In the genomic region with DNA sequence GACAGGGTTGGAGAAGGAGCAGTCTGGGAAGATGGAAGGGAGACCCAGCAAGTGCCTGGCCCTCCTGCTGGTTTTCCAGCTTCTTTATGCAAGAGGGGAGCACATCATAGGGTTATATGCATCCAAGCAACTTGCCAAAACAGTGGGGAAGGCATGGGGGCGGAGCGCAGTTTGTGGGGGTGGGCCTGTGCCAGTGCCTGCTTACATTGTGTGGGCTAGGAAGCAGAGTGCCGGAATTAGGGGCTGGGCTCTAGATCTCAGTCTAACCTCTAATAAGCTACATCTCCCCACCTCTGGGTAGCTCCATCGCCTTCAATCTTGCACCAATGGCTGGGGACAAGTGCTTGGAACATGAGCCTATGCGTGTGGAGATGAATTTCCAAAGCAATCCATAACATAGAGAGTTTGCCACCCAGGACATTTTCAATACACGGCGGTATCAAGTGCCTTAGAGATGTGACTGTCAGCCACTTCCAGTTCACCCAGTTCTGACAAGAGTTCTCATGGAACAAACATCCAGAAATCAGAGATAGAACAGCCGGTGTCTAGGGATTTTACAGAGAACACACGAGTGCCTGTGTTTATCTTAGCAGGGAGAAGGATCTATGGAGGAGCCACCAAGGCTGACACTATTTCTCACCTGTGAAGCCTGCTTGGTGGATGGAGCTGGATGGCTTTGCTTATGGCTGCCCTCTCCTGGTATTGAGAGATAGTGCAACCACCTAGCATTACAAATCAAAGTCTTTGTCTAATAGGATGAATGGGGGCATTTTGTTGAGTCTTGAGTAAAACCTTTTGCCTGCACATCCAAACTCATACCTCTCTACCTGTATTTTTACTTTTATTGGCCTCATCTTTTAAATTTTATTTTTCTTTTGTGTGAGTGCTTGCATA, we compare ENCODE assay signal across 9 mouse cellular contexts. TPM values are rescaled to one million over a fixed set of nuclear protein-coding genes. Genes with fewer than 3 reads are reported as not detected.
DNase-seq lines count a peak whose midpoint lies in the region; ATAC-seq lines count a peak whose summit lies in the region.
"Had no signal": no experiment of that assay in that cellular context is flagged by ENCODE, and none has a peak within 500 bp of the region (broad histone marks: within the 10 kb centered on the region; RNA-seq: fewer than 3 reads in every experiment).

No protein-coding gene starts in this region.

- H3K4me1 ChIP-seq in kidney, embryonic 16.5 days (ENCODE audit: insufficient read depth, low read length) = no peaks in the 10 kb centered on the region
- no peaks in the 10 kb centered on the region for H3K4me1 ChIP-seq in hindbrain, embryonic 16.5 days (ENCODE audit: control insufficient read depth, insufficient read depth, low read depth, low read length)
- H3K4me1 ChIP-seq in neural tube, embryonic 12.5 days = no peaks in the 10 kb centered on the region
- H3K4me1 ChIP-seq: liver, embryonic 13.5 days had no signal

- peak; percentile 10; the same call in 1 of the 2 replicates for ATAC-seq in kidney, embryonic 16.5 days (ENCODE audit: low FRiP score, low TSS enrichment)
- peak; percentile 13; the same call in 1 of the 2 replicates for ATAC-seq in hindbrain, embryonic 16.5 days
- peak; percentile 22 for ATAC-seq in neural tube, embryonic 12.5 days (ENCODE audit: low FRiP score, low read depth)

- no peak for DNase-seq in kidney, adult 8-10 months
- DNase-seq in R1 (ENCODE audit: low read depth, low spot score) = peak; percentile 76
- DNase-seq in cerebellum, adult 9-11 months = no peak
- no peak for DNase-seq in kidney, adult 9 months
- no peak for DNase-seq in urinary bladder, postnatal 14 days (ENCODE audit: low spot score)
- DNase-seq: liver, embryonic 13.5 days had no signal

- peaks cover 85% of the 10 kb centered on the region for H3K9me3 ChIP-seq in kidney, embryonic 16.5 days (ENCODE audit: low read length)
- peaks cover 79% of the 10 kb centered on the region for H3K9me3 ChIP-seq in hindbrain, embryonic 16.5 days (ENCODE audit: control insufficient read depth, low read length)
- H3K9me3 ChIP-seq in neural tube, embryonic 12.5 days = peaks cover 89% of the 10 kb centered on the region

- H3K4me3 ChIP-seq in kidney, embryonic 16.5 days (ENCODE audit: low read length) = no peak overlapping the region
- no peak overlapping the region for H3K4me3 ChIP-seq in hindbrain, embryonic 16.5 days (ENCODE audit: low read length)
- H3K4me3 ChIP-seq in neural tube, embryonic 12.5 days = no peak overlapping the region
- H3K4me3 ChIP-seq: liver, embryonic 13.5 days had no signal

- H3K4me2 ChIP-seq in kidney, embryonic 16.5 days (replicated peaks; ENCODE audit: low read depth, low read length) = no peak overlapping the region
- no peak overlapping the region for H3K4me2 ChIP-seq in hindbrain, embryonic 16.5 days (ENCODE audit: low read length)
- no peak overlapping the region for H3K4me2 ChIP-seq in neural tube, embryonic 12.5 days (replicated peaks)
- H3K4me2 ChIP-seq: liver, embryonic 13.5 days had no signal

- no peaks in the 10 kb centered on the region for H3K27me3 ChIP-seq in kidney, embryonic 16.5 days (ENCODE audit: insufficient read depth, low read length)
- H3K27me3 ChIP-seq in hindbrain, embryonic 16.5 days (replicated peaks; ENCODE audit: control insufficient read depth, insufficient read depth, low read length) = no peaks in the 10 kb centered on the region
- no peaks in the 10 kb centered on the region for H3K27me3 ChIP-seq in neural tube, embryonic 12.5 days (replicated peaks)
- H3K27me3 ChIP-seq: liver, embryonic 13.5 days had no signal

- 72% methylated on average over 9 of the region's 9 CpGs for WGBS in kidney, embryonic 16.5 days
- WGBS in hindbrain, embryonic 16.5 days = 67% methylated on average over 9 of the region's 9 CpGs
- WGBS in neural tube, embryonic 12.5 days = 74% methylated on average over 9 of the region's 9 CpGs

- H3K27ac ChIP-seq in kidney, embryonic 16.5 days (ENCODE audit: low read length) = no peak overlapping the region
- H3K27ac ChIP-seq in hindbrain, embryonic 16.5 days (ENCODE audit: low read depth, low read length) = no peak overlapping the region
- H3K27ac ChIP-seq in neural tube, embryonic 12.5 days = no peak overlapping the region
- H3K27ac ChIP-seq: liver, embryonic 13.5 days had no signal

- no peaks in the 10 kb centered on the region for H3K36me3 ChIP-seq in kidney, embryonic 16.5 days (ENCODE audit: insufficient read depth, low read length)
- H3K36me3 ChIP-seq in hindbrain, embryonic 16.5 days (ENCODE audit: control insufficient read depth, insufficient read depth, low read length) = no peaks in the 10 kb centered on the region
- H3K36me3 ChIP-seq in neural tube, embryonic 12.5 days = no peaks in the 10 kb centered on the region
- H3K36me3 ChIP-seq: liver, embryonic 13.5 days had no signal

- H3K9ac ChIP-seq in kidney, embryonic 16.5 days (replicated peaks; ENCODE audit: low read length) = no peak overlapping the region
- no peak overlapping the region for H3K9ac ChIP-seq in hindbrain, embryonic 16.5 days (ENCODE audit: low read depth, low read length)
- H3K9ac ChIP-seq in neural tube, embryonic 12.5 days = no peak overlapping the region
- H3K9ac ChIP-seq: liver, embryonic 13.5 days had no signal

RNA-seq across cellular contexts. Expression of gene Trpm8, which starts 23.9 kb away (rescaled TPM):
- polyA plus RNA-seq in kidney, embryonic 16.5 days (2015; fragmentation: Nextera tagmentation; extraction: Ambion mirVana) = not detected in 2 replicates
- 0.10 and 0.14 TPM in 2 replicates for polyA plus RNA-seq in hindbrain, embryonic 16.5 days (2015; fragmentation: Nextera tagmentation; extraction: Ambion mirVana)
- not detected in 2 replicates for polyA plus RNA-seq in neural tube, embryonic 12.5 days (2016; fragmentation: Nextera tagmentation; extraction: Ambion mirVana)
- polyA plus RNA-seq: liver, embryonic 13.5 days had no signal

RNA-seq across cellular contexts. Expression of gene Hjurp, which starts 23.9 kb away (rescaled TPM):
- polyA plus RNA-seq in kidney, embryonic 16.5 days (2015; fragmentation: Nextera tagmentation; extraction: Ambion mirVana) = 168 and 187 TPM in 2 replicates
- 66.4 and 80.3 TPM in 2 replicates for polyA plus RNA-seq in hindbrain, embryonic 16.5 days (2015; fragmentation: Nextera tagmentation; extraction: Ambion mirVana)
- 134 and 135 TPM in 2 replicates for polyA plus RNA-seq in neural tube, embryonic 12.5 days (2016; fragmentation: Nextera tagmentation; extraction: Ambion mirVana)
